Mouse (Mus musculus) kidney, embryonic 15.5 days (tissue): ENCODE measurements around the gene Shbg. TPM values are rescaled to one million over a fixed set of nuclear protein-coding genes. Genes with fewer than 3 reads are reported as not detected.

Experiments
- ATAC-seq: fragments of 200-750 bp; cut with Nextera tagmentation; replicated peaks from 2 replicates; pipeline ENCODE4 v1.8.0; 2017; ENCODE audit warnings: moderate TSS enrichment; ENCODE audit not compliant: low FRiP score
- H3K27ac ChIP-seq: fragments of 300-500 bp; sonication (generic); 2 replicates; pipeline ENCODE4 v1.5.1; 2015; ENCODE audit warnings: mild to moderate bottlenecking, inconsistent platforms
- H3K27me3 ChIP-seq: fragments of 300-500 bp; sonication (generic); 2 replicates; pipeline ENCODE4 v1.6.1; 2015; ENCODE audit warnings: inconsistent platforms
- H3K36me3 ChIP-seq: fragments of 300-500 bp; sonication (generic); 2 replicates; pipeline ENCODE4 v1.6.1; 2015; ENCODE audit warnings: inconsistent platforms
- H3K4me1 ChIP-seq: fragments of 300-500 bp; sonication (generic); 2 replicates; pipeline ENCODE4 v1.6.1; 2015; ENCODE audit warnings: inconsistent platforms
- H3K4me2 ChIP-seq: fragments of 300-500 bp; sonication (generic); 2 replicates; pipeline ENCODE4 v1.6.1; 2015; ENCODE audit warnings: moderate library complexity, mild to moderate bottlenecking, inconsistent platforms
- H3K4me3 ChIP-seq: fragments of 300-500 bp; sonication (generic); replicated peaks from 2 replicates; pipeline ENCODE4 v1.5.1; 2015; ENCODE audit warnings: mild to moderate bottlenecking, inconsistent platforms
- H3K9ac ChIP-seq: fragments of 300-500 bp; sonication (generic); 2 replicates; pipeline ENCODE4 v1.6.1; 2015; ENCODE audit warnings: mild to moderate bottlenecking, inconsistent platforms
- H3K9me3 ChIP-seq: fragments of 300-500 bp; sonication (generic); replicated peaks from 2 replicates; pipeline ENCODE4 v1.6.1; 2016; ENCODE audit warnings: inconsistent platforms
- WGBS: fragments of 180-500 bp; shearing (Covaris S2); methylation state at CpG from one replicate; pipeline ENCODE4 v1.1.7; 2015; ENCODE audit warnings: mixed read lengths; 5-methylcytosine and 5-hydroxymethylcytosine counted together
- polyA plus RNA-seq: library from polyadenylated mRNA; unstranded; fragments of >200 nt; fragmentation: Nextera tagmentation; extraction: Ambion mirVana; gene quantifications from 2 replicates; pipeline ENCODE4 v1.2.1, GENCODE M21; 2015

Shbg gene
- polyA plus RNA-seq, 1 experiment from 2014 or later: 0.49 TPM

DNA sequence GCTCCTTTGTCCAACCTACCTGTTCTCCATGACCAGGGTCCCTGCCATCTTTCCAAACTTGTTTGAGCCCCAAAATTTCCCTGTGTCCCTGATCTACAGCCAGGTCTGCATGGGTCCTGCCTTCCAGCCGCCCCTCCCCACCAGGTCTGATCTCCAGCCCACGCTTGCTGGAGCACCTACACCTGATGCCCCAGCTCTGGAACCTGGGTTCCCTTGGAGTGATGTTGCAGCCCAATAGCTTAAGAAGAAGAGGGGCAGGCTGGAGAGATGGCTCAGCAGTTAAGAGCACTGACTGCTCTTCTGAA lies 11.3 kb downstream of the Shbg start:
- Histone ChIP-seq H3K36me3 (no peaks in the 10 kb centered on the region), H3K4me2 (peak overlapping the region; percentile 98), H3K27ac (0 out of 2 replicates have a peak overlapping the region, but pooled peaks have one; percentile 18), H3K9ac (peak overlapping the region; percentile 17; the same call in 1 of the 2 replicates), H3K4me1 (peaks cover 39% of the 10 kb centered on the region), H3K4me3 (peak overlapping the region; percentile 60), H3K9me3 (no peaks in the 10 kb centered on the region), H3K27me3 (peaks cover 22% of the 10 kb centered on the region)
- WGBS: 73% methylated on average over 2 of the region's 2 CpGs
- ATAC-seq: no peak

DNA sequence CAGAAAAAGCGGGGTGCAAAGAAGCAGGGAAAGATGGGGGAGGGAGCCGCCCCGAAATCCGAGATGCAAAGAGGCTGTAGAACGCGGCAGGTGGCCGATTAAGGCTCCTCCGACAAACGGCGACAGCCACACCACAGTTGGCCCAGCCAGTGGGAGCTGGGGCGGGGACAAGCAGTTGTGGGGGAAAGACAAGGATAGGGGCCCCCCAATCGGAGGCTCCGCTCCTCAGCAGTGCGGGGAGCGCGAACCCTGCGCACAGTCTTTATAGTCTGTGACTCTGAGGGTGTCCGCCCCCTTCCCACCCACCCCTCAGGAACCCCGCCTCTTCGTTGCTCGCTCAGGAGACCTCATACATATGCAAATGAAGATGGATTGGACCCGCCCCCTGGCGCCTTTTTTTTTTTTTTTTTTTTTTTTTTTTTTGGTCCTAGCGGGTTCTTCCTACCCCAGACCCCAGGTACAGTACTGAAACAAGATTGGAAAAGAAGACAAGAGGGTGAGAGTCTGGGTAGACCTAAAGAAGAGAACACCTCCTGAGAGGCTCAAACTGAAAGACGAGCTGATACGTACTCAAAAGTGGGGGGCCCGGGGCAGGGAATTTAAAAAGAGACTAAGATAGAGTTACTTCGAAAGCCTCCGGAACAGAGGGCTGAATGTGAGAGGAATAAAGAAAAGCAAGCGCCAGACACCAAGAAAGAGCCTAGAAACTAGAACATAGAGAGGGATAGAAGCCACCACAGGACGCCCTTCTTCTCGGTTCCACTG lies 11.8 kb downstream of the Shbg start, which contains the start of gene Atp1b2:
Gene Atp1b2, minus strand, starts transcription at position 217 of the 765 bp plus-strand sequence.
- H3K4me2 ChIP-seq: peak within 1 kb of the TSS; percentile 98
- H3K4me1 ChIP-seq: peaks cover 44% of the 10 kb centered on the region
- H3K27ac ChIP-seq: peak within 1 kb of the TSS; percentile 69
- H3K9me3 ChIP-seq: no peaks in the 10 kb centered on the region
- 2% methylated on average over 32 of the region's 32 CpGs for WGBS
- peaks cover 22% of the 10 kb centered on the region for H3K27me3 ChIP-seq
- peak; percentile 87 for ATAC-seq
- H3K36me3 ChIP-seq: no peaks in the 10 kb centered on the region
- peak within 1 kb of the TSS; percentile 60 for H3K4me3 ChIP-seq
- H3K9ac ChIP-seq: peak within 1 kb of the TSS; percentile 57

DNA sequence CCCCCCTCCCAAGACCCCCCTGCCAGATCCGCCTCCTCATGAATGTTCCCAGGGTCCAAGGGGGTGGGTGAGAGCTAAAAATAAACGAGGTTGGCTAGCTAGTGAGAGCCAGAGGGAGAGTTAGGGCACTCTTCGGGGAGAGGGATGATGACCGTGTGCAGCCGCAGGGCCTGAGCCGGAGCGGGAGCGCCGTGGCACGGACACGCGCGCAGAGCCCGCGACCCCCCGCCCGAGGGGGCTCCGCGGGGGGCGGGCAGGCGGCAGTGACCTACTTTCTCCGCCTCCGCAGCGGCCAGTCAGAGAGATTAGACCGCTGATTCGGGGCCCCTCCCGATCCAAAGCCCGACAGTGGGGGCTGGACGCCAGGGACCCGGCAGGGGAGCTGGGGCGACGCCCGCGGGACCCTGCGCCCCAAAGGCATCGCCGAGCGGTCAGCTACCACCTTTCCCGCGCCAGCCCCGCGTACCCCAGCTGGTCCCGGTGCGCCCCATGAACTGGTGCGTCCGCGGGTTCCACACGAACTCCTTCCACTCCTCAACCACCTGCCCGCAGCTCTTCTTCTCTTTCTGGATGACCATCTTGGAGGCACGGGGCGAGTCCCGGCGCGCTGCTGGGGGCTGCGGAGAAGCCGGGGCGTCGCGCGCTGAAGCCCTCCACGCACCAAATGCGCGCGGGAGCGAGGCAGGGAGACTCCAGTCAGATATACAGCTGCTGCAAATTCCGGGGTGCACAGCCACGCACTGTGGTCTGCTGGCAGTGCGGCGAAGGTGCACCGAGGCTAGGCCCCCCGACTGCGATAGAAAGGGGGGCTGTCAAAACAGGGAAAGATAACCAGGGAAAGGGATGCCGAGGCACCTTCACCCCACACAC lies 12.7 kb downstream of the Shbg start:
- under 1% methylated on average over 73 of the region's 73 CpGs for WGBS
- Histone ChIP-seq H3K4me2 (peak overlapping the region; percentile 98), H3K36me3 (no peaks in the 10 kb centered on the region), H3K4me3 (peak overlapping the region; percentile 60), H3K27ac (peak overlapping the region; percentile 69), H3K27me3 (peaks cover 22% of the 10 kb centered on the region), H3K9me3 (no peaks in the 10 kb centered on the region), H3K9ac (peak overlapping the region; percentile 57), H3K4me1 (peaks cover 53% of the 10 kb centered on the region)
- ATAC-seq: peak; percentile 49

DNA sequence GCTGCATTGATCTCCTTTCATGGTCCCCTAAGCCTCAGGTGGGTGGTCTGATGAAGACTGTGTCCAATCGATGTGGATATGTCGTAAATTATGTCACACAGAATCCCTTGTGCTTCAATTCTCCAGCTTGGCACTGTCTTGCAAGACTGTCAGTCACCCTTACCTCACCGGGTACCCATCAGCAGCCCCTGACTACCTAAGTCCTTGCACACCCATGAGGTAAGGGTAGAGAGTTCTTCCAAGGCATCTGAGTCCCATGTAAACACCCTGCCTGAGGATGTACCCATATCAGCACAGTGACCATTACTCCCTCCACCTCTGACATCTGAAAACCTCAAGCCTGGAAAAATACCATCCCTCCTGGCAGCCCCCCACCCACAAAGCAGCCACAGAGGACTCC lies 13.4 kb downstream of the Shbg start:
- ATAC-seq: no peak
- Histone ChIP-seq H3K27ac (peak overlapping the region; percentile 69; the same call in 1 of the 2 replicates), H3K27me3 (peaks cover 22% of the 10 kb centered on the region), H3K4me3 (peak overlapping the region; percentile 60), H3K9ac (peak overlapping the region; percentile 57; the same call in 1 of the 2 replicates), H3K36me3 (no peaks in the 10 kb centered on the region), H3K4me1 (peaks cover 60% of the 10 kb centered on the region), H3K4me2 (peak overlapping the region; percentile 98), H3K9me3 (no peaks in the 10 kb centered on the region)
- 63% methylated on average over 3 of the region's 3 CpGs for WGBS

DNA sequence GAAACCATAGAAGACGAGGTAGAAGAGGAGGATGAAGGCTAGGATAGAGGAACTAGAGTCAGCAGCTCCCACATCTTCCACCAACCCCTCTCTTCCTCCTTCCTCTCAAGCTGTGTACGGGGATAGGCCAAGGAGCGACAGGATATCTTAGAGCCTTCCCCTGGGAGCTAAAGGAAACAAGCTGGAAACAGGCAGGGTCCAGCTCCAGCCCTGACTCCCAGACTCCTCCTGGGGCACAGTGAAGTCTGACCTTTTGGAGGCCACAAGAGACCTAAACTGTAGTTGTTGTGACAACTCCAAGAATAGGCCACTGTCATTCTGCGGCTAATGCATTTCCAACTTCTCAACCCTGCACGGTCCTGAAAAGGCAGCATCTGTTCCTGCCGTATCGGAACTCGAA lies 14.2 kb downstream of the Shbg start:
- WGBS: 71% methylated on average over 8 of the region's 8 CpGs
- no peaks in the 10 kb centered on the region for H3K9me3 ChIP-seq
- peaks cover 22% of the 10 kb centered on the region for H3K27me3 ChIP-seq
- peak overlapping the region; percentile 69; the same call in 1 of the 2 replicates for H3K27ac ChIP-seq
- H3K4me3 ChIP-seq: no peak overlapping the region
- H3K9ac ChIP-seq: no peak overlapping the region
- no peaks in the 10 kb centered on the region for H3K36me3 ChIP-seq
- ATAC-seq: no peak
- peak overlapping the region; percentile 98 for H3K4me2 ChIP-seq
- peaks cover 64% of the 10 kb centered on the region for H3K4me1 ChIP-seq

DNA sequence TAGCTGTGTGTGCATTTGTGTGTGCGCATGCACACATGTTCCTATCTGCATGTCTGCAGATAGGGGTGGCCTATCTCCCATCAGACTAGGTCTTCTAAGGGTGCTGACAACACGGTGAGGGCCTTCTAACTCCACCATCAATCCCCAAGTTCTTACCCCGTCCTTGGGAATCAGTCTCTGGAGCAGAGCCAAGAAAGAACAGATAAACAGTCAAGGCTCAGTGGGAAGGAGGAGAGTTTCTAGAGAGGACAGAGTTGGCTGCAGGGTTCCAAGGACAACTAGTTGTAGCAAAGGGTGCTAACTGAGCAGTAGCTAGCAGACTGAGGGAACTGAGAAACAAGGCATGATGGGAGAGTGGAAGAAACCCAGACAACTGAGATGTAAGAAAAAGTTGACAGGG lies 15.9 kb downstream of the Shbg start:
- 65% methylated on average over 3 of the region's 3 CpGs for WGBS
- no peaks in the 10 kb centered on the region for H3K9me3 ChIP-seq
- no peak for ATAC-seq
- no peak overlapping the region for H3K27ac ChIP-seq
- peaks cover 22% of the 10 kb centered on the region for H3K27me3 ChIP-seq
- H3K9ac ChIP-seq: no peak overlapping the region
- no peak overlapping the region for H3K4me2 ChIP-seq
- no peaks in the 10 kb centered on the region for H3K36me3 ChIP-seq
- no peak overlapping the region for H3K4me3 ChIP-seq
- H3K4me1 ChIP-seq: peaks cover 64% of the 10 kb centered on the region

DNA sequence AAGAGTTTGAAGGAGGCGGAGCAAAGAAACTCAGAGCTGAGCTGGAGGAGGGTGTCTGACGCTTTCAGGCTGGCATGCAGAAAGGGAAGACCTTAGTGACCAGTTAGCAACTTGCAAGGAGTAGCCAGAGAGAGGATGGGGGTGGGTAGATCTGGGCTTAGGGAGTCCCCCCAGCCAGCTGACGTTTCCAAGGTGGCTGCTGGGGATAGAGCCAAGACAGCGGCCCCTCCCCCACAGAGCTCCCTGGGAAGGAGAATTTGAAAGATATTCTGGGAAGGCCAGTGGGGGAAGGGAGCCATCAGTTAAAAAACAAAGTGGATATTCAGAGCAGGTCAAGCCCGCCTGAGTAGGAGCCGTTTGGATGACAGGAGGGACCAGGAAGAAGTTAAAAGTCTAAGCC lies 17.6 kb downstream of the Shbg start:
- peak overlapping the region; percentile 28 for H3K4me2 ChIP-seq
- H3K9ac ChIP-seq: no peak overlapping the region
- H3K36me3 ChIP-seq: no peaks in the 10 kb centered on the region
- H3K27me3 ChIP-seq: peaks cover 17% of the 10 kb centered on the region; the same call in 1 of the 2 replicates
- no peak overlapping the region for H3K4me3 ChIP-seq
- 16% methylated on average over 6 of the region's 6 CpGs for WGBS
- no peaks in the 10 kb centered on the region for H3K9me3 ChIP-seq
- peak; percentile 72 for ATAC-seq
- peaks cover 51% of the 10 kb centered on the region for H3K4me1 ChIP-seq
- H3K27ac ChIP-seq: peak overlapping the region; percentile 73

DNA sequence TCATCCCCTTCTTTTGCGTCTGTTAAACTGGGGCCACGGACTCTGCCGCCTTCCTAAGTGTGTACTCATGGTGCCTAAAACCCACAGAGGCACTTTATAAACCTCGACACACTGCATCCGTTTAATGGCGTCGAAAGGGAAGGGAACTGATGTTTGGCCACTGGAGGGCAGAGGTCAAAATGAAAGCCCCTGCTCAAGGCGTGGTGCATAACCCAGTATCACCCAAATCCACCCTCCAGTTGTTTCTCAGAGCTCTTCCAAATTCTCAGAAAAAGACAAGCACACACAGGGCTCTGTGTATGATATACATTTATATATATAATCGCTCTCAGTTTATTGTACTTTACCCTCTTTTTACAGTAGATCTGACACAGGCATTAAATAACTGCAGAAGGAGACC lies 18.3 kb downstream of the Shbg start:
- peak overlapping the region; percentile 73 for H3K27ac ChIP-seq
- H3K4me2 ChIP-seq: peak overlapping the region; percentile 28; the same call in 1 of the 2 replicates
- no peak overlapping the region for H3K4me3 ChIP-seq
- H3K9ac ChIP-seq: no peak overlapping the region
- H3K36me3 ChIP-seq: no peaks in the 10 kb centered on the region
- no peaks in the 10 kb centered on the region for H3K9me3 ChIP-seq
- H3K4me1 ChIP-seq: peaks cover 45% of the 10 kb centered on the region
- no peak for ATAC-seq
- WGBS: 13% methylated on average over 9 of the region's 9 CpGs
- H3K27me3 ChIP-seq: peaks cover 11% of the 10 kb centered on the region; the same call in 1 of the 2 replicates

DNA sequence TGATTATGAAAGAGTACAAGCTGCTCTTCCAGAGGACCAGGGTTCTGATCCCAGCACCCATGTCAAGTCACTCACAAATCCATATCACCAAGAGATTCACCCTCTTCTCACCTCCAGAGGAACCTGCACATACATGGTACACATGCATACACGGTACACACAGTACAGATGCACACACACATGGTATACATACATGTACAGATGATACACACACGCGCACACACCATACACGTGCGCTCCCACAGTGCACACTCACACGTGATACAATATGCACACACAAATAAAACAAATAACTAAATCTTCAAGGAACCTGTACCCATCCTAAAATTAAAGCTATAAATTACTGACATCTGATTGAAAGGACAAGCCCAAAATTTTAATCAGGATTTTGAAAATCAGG lies 22.9 kb downstream of the Shbg start:
- Histone ChIP-seq H3K4me1 (peaks cover 9% of the 10 kb centered on the region), H3K9me3 (no peaks in the 10 kb centered on the region), H3K36me3 (peaks cover 42% of the 10 kb centered on the region), H3K27me3 (no peaks in the 10 kb centered on the region), H3K9ac (no peak overlapping the region), H3K4me2 (no peak overlapping the region), H3K4me3 (no peak overlapping the region), H3K27ac (no peak overlapping the region)
- ATAC-seq: no peak
- 93% methylated on average over 6 of the region's 6 CpGs for WGBS

DNA sequence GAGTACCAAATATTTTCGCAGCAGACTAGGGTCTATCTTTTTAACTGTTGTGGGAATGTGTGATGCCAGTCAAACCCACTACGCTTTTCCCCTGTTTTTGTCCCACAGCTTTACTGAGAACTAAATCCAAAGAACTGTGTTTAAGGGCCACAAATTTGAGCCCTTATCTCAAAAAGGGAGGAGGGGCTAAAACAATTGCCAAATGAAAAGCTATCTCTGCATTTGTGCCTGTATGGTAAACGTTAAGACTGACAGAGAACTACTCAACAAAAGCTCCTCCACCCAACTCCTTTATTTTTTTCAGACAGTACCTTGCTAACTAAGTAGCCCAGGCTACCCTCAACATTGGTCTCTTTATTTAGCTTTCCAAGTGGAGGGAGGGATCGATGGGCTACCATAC lies 24.9 kb downstream of the Shbg start:
- peaks cover 63% of the 10 kb centered on the region for H3K36me3 ChIP-seq
- no peaks in the 10 kb centered on the region for H3K9me3 ChIP-seq
- no peaks in the 10 kb centered on the region for H3K4me1 ChIP-seq
- no peak overlapping the region for H3K4me2 ChIP-seq
- H3K27me3 ChIP-seq: no peaks in the 10 kb centered on the region
- no peak overlapping the region for H3K4me3 ChIP-seq
- no peak overlapping the region for H3K9ac ChIP-seq
- no peak overlapping the region for H3K27ac ChIP-seq
- ATAC-seq: no peak
- WGBS: 84% methylated on average over 4 of the region's 4 CpGs

DNA sequence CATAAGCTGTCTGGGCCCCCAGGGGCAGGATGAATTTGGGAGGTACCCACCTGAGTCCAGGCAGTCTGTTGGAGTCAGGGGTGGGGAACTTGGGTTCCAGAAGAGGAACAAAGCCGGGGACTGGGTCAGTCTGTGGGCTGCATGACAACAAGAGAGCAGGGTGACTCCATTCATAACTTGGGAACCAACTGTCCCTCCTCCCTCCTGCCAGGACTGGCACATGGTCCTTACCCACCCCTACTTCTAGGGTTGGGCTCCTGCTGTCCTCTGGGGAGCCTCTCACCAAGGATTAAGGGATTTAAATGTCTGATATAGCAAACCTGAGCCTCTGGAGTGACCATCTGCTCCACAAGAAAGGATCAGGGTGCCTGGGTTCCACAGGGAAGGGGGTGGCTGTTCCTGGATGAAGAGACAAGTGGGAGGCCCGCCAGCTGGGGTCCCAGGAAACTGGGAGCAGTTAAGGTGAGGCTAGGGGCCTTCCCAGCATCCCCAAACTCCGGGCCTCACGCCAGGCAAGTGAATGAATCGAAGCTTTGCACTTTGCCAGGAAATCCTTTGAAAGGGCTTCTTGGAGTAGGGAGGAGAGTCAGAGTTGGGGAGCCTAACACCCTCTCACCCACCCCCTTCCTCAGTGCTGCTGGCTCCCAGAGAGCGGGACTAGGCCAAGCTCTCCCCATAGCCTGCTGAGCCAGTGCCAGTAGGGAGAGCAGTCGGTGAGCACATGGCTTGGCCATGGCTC lies 25.6 kb downstream of the Shbg start:
- H3K27me3 ChIP-seq: no peaks in the 10 kb centered on the region
- H3K27ac ChIP-seq: no peak overlapping the region
- no peaks in the 10 kb centered on the region for H3K4me1 ChIP-seq
- H3K9me3 ChIP-seq: no peaks in the 10 kb centered on the region
- no peak overlapping the region for H3K4me2 ChIP-seq
- no peak overlapping the region for H3K4me3 ChIP-seq
- no peak overlapping the region for H3K9ac ChIP-seq
- no peak for ATAC-seq
- H3K36me3 ChIP-seq: peaks cover 70% of the 10 kb centered on the region
- 84% methylated on average over 7 of the region's 7 CpGs for whole genome bisulfite sequencing
